Mouse (Mus musculus) megakaryocyte, embryonic 14.5 days (primary cell): ENCODE results near the gene Tmem88.

Source experiments
- FLI1 ChIP-seq: IDR thresholded peaks from 2 replicates; pipeline ENCODE4 v1.6.1; 2012; ENCODE audit warnings: low read length, inconsistent platforms, mixed read lengths
- GATA1 ChIP-seq: IDR thresholded peaks from 3 replicates; pipeline ENCODE4 v1.6.1; 2012; ENCODE audit warnings: mixed read lengths, low read length, inconsistent platforms, borderline replicate concordance

- TF ChIP-seq FLI1 (no peak), GATA1 (no peak)
Observed at GRCm38 (mm10) chr11:69357690-69358089, 40.3 kb downstream of the Tmem88 start.
